Mouse (Mus musculus) hindbrain, embryonic 12.5 days (tissue): ENCODE measurements around the gene Nck2. TPM values are rescaled to one million over a fixed set of nuclear protein-coding genes. Genes with fewer than 3 reads are reported as not detected.

Source experiments
- ATAC-seq: fragments of 200-750 bp; cut with Nextera tagmentation; 2 replicates; pipeline ENCODE4 v1.8.0; 2017; ENCODE audit warnings: moderate TSS enrichment; ENCODE audit not compliant: low FRiP score
- H3K27ac ChIP-seq: fragments of 300-500 bp; sonication (generic); 2 replicates; pipeline ENCODE4 v1.5.1; 2016; ENCODE audit warnings: mild to moderate bottlenecking
- H3K27me3 ChIP-seq: fragments of 300-500 bp; sonication (generic); 2 replicates; pipeline ENCODE4 v1.6.1; 2016; ENCODE audit warnings: mild to moderate bottlenecking
- H3K36me3 ChIP-seq: fragments of 300-500 bp; sonication (generic); 2 replicates; pipeline ENCODE4 v1.6.1; 2016; ENCODE audit warnings: mild to moderate bottlenecking
- H3K4me1 ChIP-seq: fragments of 300-500 bp; sonication (generic); 2 replicates; pipeline ENCODE4 v1.6.1; 2016
- H3K4me2 ChIP-seq: fragments of 300-500 bp; sonication (generic); replicated peaks from 2 replicates; pipeline ENCODE4 v1.6.1; 2016; ENCODE audit warnings: mild to moderate bottlenecking
- H3K4me3 ChIP-seq: fragments of 300-500 bp; sonication (generic); 2 replicates; pipeline ENCODE4 v1.5.1; 2016; ENCODE audit warnings: mild to moderate bottlenecking
- H3K9ac ChIP-seq: fragments of 300-500 bp; sonication (generic); 2 replicates; pipeline ENCODE4 v1.6.1; 2016; ENCODE audit warnings: mild to moderate bottlenecking, moderate library complexity
- H3K9me3 ChIP-seq: fragments of 300-500 bp; sonication (generic); replicated peaks from 2 replicates; pipeline ENCODE4 v1.6.1; 2016; ENCODE audit warnings: mild to moderate bottlenecking
- WGBS: fragments of 180-500 bp; shearing (Covaris S2); methylation state at CpG from one replicate; pipeline ENCODE4 v1.1.7; 2016; 5-methylcytosine and 5-hydroxymethylcytosine counted together
- polyA plus RNA-seq: library from polyadenylated mRNA; unstranded; fragments of >200 nt; fragmentation: Nextera tagmentation; extraction: Ambion mirVana; gene quantifications from 2 replicates; pipeline ENCODE4 v1.2.1, GENCODE M21; 2016

Nck2 gene
- polyA plus RNA-seq, 1 experiment from 2014 or later, result 54.4 TPM

GRCm38 (mm10) chr1:43463941-43464682 is 19.7 kb downstream of the Nck2 start:
- no peaks in the 10 kb centered on the region for H3K27me3 ChIP-seq
- no peak overlapping the region for H3K4me2 ChIP-seq
- no peak overlapping the region for H3K27ac ChIP-seq
- 90% methylated on average over 11 of the region's 11 CpGs for WGBS
- H3K9me3 ChIP-seq, result no peaks in the 10 kb centered on the region
- H3K4me3 ChIP-seq, result no peak overlapping the region
- H3K4me1 ChIP-seq, result peaks cover 14% of the 10 kb centered on the region; the same call in 1 of the 2 replicates
- H3K9ac ChIP-seq, result no peak overlapping the region
- ATAC-seq, result no peak
- peaks cover 7% of the 10 kb centered on the region; the same call in 1 of the 2 replicates for H3K36me3 ChIP-seq

DNA sequence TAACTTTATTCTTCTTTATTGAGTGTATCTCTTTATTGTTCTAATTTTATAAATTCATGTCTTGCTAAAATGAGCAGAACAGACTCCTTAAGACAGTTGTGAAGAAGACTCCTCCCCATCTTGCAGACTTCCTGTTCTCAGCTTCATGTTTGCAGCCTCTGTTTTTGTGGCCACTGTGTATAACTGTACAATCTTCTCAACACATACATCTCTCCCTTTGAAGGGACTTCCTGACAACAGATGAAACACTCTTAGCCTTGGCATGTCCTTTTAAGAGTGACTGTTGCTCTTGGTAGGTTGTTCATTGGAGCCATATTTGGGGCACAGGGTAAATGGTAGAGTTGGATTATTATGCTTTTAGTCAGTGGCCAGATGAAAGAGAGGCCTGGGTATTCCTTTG is 20.6 kb downstream of the Nck2 start:
- H3K4me1 ChIP-seq, result peaks cover 16% of the 10 kb centered on the region; the same call in 1 of the 2 replicates
- no peaks in the 10 kb centered on the region for H3K9me3 ChIP-seq
- H3K9ac ChIP-seq, result no peak overlapping the region
- no peak overlapping the region for H3K27ac ChIP-seq
- no peak overlapping the region for H3K4me3 ChIP-seq
- H3K36me3 ChIP-seq, result peaks cover 7% of the 10 kb centered on the region; the same call in 1 of the 2 replicates
- no peaks in the 10 kb centered on the region for H3K27me3 ChIP-seq
- no peak for ATAC-seq
- H3K4me2 ChIP-seq, result no peak overlapping the region

DNA sequence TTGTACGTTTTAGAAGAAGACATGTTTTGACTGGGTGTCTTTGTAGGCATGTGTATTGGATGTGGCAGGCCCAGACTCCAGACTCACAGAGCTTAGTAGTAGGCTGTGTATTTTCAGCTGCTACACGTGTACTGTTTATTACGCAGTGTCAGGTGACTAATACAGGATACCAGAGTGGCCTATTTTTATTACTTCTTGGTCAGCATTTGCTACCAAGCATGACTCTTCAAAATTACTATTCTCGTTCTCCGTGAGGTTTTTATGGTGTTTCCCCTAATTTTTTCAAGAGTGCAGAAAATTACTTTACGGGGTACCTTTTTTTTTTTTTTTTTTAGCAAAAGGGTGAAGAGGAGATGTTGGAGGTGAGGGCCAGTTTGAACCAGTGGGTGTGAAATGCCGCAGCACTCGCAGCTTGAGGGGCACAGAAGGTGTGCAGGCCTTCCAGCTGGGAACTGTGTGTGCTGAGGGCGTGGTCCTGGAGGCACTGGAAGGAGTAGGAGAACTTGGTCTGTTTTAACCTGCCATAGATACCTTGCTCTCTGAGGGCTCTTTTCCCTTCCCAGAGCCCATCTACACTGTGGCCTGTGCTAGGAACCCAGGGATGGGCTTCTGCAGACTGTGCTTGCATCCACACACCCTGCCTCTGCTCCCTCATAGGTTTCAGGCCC is 21.7 kb downstream of the Nck2 start:
- Histone ChIP-seq H3K9ac (no peak overlapping the region), H3K4me2 (no peak overlapping the region), H3K4me3 (no peak overlapping the region), H3K4me1 (peaks cover 18% of the 10 kb centered on the region; the same call in 1 of the 2 replicates), H3K36me3 (peaks cover 7% of the 10 kb centered on the region; the same call in 1 of the 2 replicates), H3K27me3 (no peaks in the 10 kb centered on the region), H3K9me3 (no peaks in the 10 kb centered on the region), H3K27ac (no peak overlapping the region; the same call in 1 of the 2 replicates)
- WGBS, result 88% methylated on average over 9 of the region's 9 CpGs
- no peak for ATAC-seq

DNA sequence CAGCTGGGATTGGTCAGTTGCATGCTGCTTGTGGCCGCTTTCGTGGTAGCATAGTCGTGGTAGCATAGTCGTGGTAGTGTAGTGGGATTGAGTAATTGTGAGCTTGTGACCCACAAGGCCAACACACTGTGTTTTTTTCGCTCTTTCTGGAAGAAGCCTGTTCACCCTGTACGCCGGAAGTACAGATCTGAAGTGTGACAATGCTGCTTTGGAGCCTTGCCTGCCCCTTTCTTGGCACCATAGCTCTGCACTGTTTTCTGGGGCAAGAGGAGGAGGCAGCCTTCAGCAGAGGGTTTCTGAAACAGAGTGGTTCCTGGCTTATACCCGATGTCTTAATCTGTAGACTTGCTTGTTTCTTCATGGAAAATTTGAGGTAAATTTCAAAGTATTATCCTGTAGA is 23.3 kb downstream of the Nck2 start:
- no peak for ATAC-seq
- 91% methylated on average over 8 of the region's 8 CpGs for WGBS
- Histone ChIP-seq H3K9ac (no peak overlapping the region), H3K4me2 (no peak overlapping the region), H3K27me3 (no peaks in the 10 kb centered on the region), H3K9me3 (no peaks in the 10 kb centered on the region), H3K27ac (no peak overlapping the region), H3K36me3 (no peaks in the 10 kb centered on the region), H3K4me3 (no peak overlapping the region), H3K4me1 (peaks cover 18% of the 10 kb centered on the region)

- 88% methylated on average over 7 of the region's 7 CpGs for WGBS
- H3K9ac ChIP-seq, result no peak overlapping the region
- no peaks in the 10 kb centered on the region for H3K36me3 ChIP-seq
- H3K4me3 ChIP-seq, result no peak overlapping the region
- no peak overlapping the region for H3K4me2 ChIP-seq
- ATAC-seq, result no peak
- H3K4me1 ChIP-seq, result peaks cover 18% of the 10 kb centered on the region
- no peaks in the 10 kb centered on the region for H3K27me3 ChIP-seq
- no peak overlapping the region for H3K27ac ChIP-seq
- no peaks in the 10 kb centered on the region for H3K9me3 ChIP-seq
Observed at GRCm38 (mm10) chr1:43468207-43468606, 23.8 kb downstream of the Nck2 start.

GRCm38 (mm10) chr1:43468978-43469377 is 24.6 kb downstream of the Nck2 start:
- Histone ChIP-seq H3K9ac (no peak overlapping the region), H3K4me2 (no peak overlapping the region), H3K36me3 (no peaks in the 10 kb centered on the region), H3K4me1 (peaks cover 21% of the 10 kb centered on the region), H3K27ac (no peak overlapping the region), H3K4me3 (no peak overlapping the region), H3K9me3 (no peaks in the 10 kb centered on the region), H3K27me3 (no peaks in the 10 kb centered on the region)
- WGBS, result 92% methylated on average over 3 of the region's 3 CpGs
- no peak for ATAC-seq

DNA sequence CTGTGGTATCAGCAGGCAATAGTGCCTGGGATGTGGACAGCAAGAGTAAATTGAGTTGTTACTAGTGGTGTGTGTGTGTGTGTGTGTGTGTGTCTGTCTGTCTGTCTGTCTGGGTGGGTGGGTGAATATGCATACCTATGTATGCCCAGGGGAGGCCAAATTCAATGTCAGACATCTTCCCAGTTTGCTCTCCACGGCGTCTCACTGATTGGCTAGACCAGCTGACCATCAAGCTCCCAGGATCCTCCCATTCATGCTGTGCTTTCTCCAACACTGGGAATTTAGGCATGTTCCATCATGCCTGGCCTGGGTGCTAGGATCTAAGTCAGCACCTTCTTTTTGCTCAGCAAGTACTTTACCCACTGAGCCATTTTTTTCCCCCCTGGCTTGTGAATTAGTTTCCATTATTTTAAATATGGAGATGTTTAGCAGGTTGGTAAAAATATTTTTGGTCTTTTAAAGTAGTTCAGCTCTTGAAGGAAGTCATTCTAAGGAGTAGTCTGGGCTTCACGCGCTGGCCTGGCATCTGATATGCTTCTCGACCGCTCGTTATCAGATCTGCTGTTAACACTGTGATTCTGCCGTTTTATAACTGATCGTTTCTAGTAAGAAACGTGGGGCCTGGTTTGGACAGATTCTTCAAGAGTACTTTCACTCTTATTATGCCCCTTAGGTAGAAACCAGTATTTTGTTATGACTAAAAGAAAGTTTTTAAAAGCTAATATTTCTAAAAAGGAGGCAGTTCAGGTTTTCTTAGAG is 26.2 kb downstream of the Nck2 start:
- no peak for ATAC-seq
- Histone ChIP-seq H3K4me1 (peaks cover 31% of the 10 kb centered on the region), H3K4me3 (no peak overlapping the region), H3K9ac (no peak overlapping the region), H3K9me3 (no peaks in the 10 kb centered on the region), H3K36me3 (no peaks in the 10 kb centered on the region), H3K27ac (no peak overlapping the region), H3K4me2 (no peak overlapping the region), H3K27me3 (no peaks in the 10 kb centered on the region)
- WGBS, result 92% methylated on average over 10 of the region's 10 CpGs

- Histone ChIP-seq H3K9me3 (no peaks in the 10 kb centered on the region), H3K36me3 (no peaks in the 10 kb centered on the region), H3K4me3 (no peak overlapping the region), H3K27me3 (no peaks in the 10 kb centered on the region), H3K4me1 (peaks cover 35% of the 10 kb centered on the region), H3K4me2 (no peak overlapping the region), H3K27ac (no peak overlapping the region), H3K9ac (no peak overlapping the region)
- WGBS, result 87% methylated on average over 4 of the region's 4 CpGs
- ATAC-seq, result no peak
Observed at GRCm38 (mm10) chr1:43471180-43472045, 27.0 kb downstream of the Nck2 start.

DNA sequence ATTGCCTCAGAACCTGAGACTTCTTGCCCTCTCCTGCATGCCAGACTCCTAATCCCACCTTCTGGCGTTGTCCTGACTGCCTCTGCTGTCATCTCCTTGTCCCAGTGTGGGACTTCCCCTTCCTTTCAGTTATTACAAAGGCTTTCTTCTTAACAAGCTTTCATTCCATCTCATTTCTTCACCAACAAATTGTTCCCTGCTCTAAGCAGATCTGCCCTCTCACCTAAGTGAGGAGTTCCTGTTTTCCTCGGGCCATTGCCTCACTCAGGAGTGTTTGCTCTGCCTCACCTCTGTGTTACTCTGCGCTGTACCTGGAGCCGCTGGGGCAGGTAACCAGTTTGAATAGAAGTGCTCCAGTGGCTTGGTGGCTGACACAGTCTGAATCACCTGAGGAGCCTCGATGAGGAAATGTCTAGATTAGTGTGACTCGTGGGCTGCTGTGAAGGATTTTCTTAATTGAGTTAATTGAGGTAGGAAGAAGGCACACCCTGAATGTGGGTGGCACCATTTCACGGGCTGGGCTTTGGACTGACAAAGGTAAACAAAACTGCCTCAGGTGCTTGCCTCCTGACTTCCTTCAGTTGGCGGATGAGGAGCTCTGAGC is 27.8 kb downstream of the Nck2 start:
- H3K4me2 ChIP-seq, result no peak overlapping the region
- H3K27ac ChIP-seq, result no peak overlapping the region
- no peaks in the 10 kb centered on the region for H3K36me3 ChIP-seq
- WGBS, result 81% methylated on average over 8 of the region's 8 CpGs
- H3K4me1 ChIP-seq, result peaks cover 38% of the 10 kb centered on the region
- H3K9me3 ChIP-seq, result no peaks in the 10 kb centered on the region
- no peak for ATAC-seq
- H3K27me3 ChIP-seq, result no peaks in the 10 kb centered on the region
- no peak overlapping the region for H3K4me3 ChIP-seq
- no peak overlapping the region for H3K9ac ChIP-seq

DNA sequence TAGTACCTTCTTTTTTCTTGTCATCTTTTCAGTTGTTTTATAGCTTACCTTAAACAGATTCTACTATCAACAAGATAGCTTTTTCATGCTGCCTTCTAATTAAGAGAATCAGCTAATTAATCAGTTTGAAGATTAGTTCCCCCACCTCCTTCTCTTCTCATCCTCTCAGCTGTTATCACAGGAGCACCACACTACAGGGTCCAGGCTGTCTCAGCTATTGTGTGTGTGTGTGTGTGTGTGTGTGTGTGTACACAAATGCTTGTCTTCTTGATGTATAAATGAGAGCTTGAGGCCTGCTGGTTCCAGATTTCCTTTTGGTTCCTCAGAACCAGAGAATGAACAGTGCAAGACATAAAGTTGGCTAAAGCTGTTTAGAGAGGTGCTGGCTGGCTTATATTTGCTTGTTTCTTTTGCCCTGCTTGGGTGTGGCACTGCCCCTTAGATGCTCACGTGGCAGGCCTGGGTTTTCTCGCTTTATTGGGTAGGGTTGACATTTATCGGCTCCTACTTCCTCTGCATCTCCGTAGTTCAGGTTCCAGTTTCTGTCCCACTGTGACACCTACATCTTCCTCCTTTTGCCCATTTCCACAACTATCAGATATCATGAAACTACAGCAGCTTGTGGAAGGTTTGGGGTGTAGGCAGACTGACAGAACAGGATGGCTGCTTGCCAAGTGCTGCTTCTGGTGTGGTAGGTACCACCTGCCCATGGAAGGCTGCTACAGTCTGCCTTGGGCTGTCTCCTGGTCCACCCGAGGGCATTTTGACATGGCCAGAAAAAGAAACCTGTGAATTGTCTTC is 29.6 kb downstream of the Nck2 start:
- Histone ChIP-seq H3K4me3 (no peak overlapping the region), H3K27me3 (no peaks in the 10 kb centered on the region), H3K4me1 (peaks cover 29% of the 10 kb centered on the region), H3K36me3 (no peaks in the 10 kb centered on the region), H3K4me2 (no peak overlapping the region), H3K9me3 (no peaks in the 10 kb centered on the region), H3K9ac (no peak overlapping the region), H3K27ac (no peak overlapping the region)
- no peak for ATAC-seq
- 85% methylated on average over 5 of the region's 5 CpGs for WGBS
